Mouse (Mus musculus) liver, postnatal 0 days (tissue): ENCODE measurements around the gene Tpp2. TPM values are rescaled to one million over a fixed set of nuclear protein-coding genes. Genes with fewer than 3 reads are reported as not detected.
"Not testable (repeated sequence)": the region's sequence is repeated elsewhere in the genome, so short reads cannot be mapped to it uniquely, and the experiment has no call there.

ENCODE experiments used
- ATAC-seq: fragments of 200-750 bp; cut with Nextera tagmentation; 2 replicates; pipeline ENCODE4 v1.8.0; 2017; ENCODE audit warnings: mild to moderate bottlenecking, moderate library complexity
- DNase-seq: peaks from one replicate; pipeline ENCODE4 v3.0.0-alpha.2; 2016
- H3K27ac ChIP-seq: fragments of 300-500 bp; sonication (generic); 2 replicates; pipeline ENCODE4 v1.5.1; 2014; ENCODE audit warnings: antibody characterized with exemption, moderate library complexity, mild to moderate bottlenecking, low read depth
- H3K27me3 ChIP-seq: fragments of 300-500 bp; sonication (generic); 2 replicates; pipeline ENCODE4 v1.6.1; 2014; ENCODE audit warnings: low read length, control low read depth, mixed read lengths; ENCODE audit not compliant: insufficient read depth
- H3K36me3 ChIP-seq: fragments of 300-500 bp; sonication (generic); replicated peaks from 2 replicates; pipeline ENCODE4 v1.6.1; 2014; ENCODE audit warnings: mild to moderate bottlenecking, control low read depth, low read length, moderate library complexity, mixed read lengths; ENCODE audit not compliant: insufficient read depth
- H3K4me1 ChIP-seq: fragments of 300-500 bp; sonication (generic); 2 replicates; pipeline ENCODE4 v1.6.1; 2014; ENCODE audit warnings: antibody characterized with exemption, mild to moderate bottlenecking, control low read depth; ENCODE audit not compliant: insufficient read depth
- H3K4me2 ChIP-seq: fragments of 300-500 bp; sonication (generic); 2 replicates; pipeline ENCODE4 v1.6.1; 2014; ENCODE audit warnings: low read depth, mild to moderate bottlenecking, low read length, moderate library complexity, mixed read lengths
- H3K4me3 ChIP-seq: fragments of 300-500 bp; sonication (generic); 2 replicates; pipeline ENCODE4 v1.5.1; 2014; ENCODE audit warnings: low read depth, low read length
- H3K9ac ChIP-seq: fragments of 300-500 bp; sonication (generic); replicated peaks from 2 replicates; pipeline ENCODE4 v1.6.1; 2014; ENCODE audit warnings: mild to moderate bottlenecking, moderate library complexity
- H3K9me3 ChIP-seq: fragments of 300-500 bp; sonication (generic); 2 replicates; pipeline ENCODE4 v1.6.1; 2016; ENCODE audit warnings: mild to moderate bottlenecking, control low read depth, low read length, mixed read lengths
- CTCF ChIP-seq: sonication (generic); IDR thresholded peaks from 2 replicates; pipeline ENCODE4 v1.5.1; 2016; ENCODE audit warnings: antibody characterized with exemption, low read depth
- EP300 ChIP-seq: IDR thresholded peaks from 2 replicates; pipeline ENCODE4 v1.6.1; 2016; ENCODE audit warnings: antibody characterized with exemption, low read depth, mild to moderate bottlenecking
- WGBS: fragments of 180-500 bp; shearing (Covaris S2); extraction: QIAGEN DNeasy Blood & Tissue Kit; methylation state at CpG from one replicate; pipeline ENCODE4 v1.1.7; 2014; ENCODE audit not compliant: insufficient replicate concordance; 5-methylcytosine and 5-hydroxymethylcytosine counted together
- microRNA-seq: library from miRNA; unstranded; fragments of <30 nt; microRNA quantifications from one replicate; pipeline ENCODE4, GENCODE M21; 2016
- polyA plus RNA-seq: library from polyadenylated mRNA; unstranded; fragments of >200 nt; fragmentation: Nextera tagmentation; extraction: Ambion mirVana; gene quantifications from 2 replicates; pipeline ENCODE4 v1.2.1, GENCODE M21; 2015

The Tpp2 gene
- polyA plus RNA-seq, 1 experiment from 2014 or later = 17.8 TPM

GRCm38 (mm10) chr1:44032213-44032612 lies 98.8 kb downstream of the Tpp2 start:
- WGBS = 59% methylated on average over 2 of the region's 2 CpGs
- Histone ChIP-seq H3K9me3 (no peaks in the 10 kb centered on the region), H3K4me2 (no peak overlapping the region), H3K9ac (no peak overlapping the region), H3K36me3 (no peaks in the 10 kb centered on the region), H3K4me1 (no peaks in the 10 kb centered on the region), H3K4me3 (no peak overlapping the region), H3K27ac (no peak overlapping the region), H3K27me3 (no peaks in the 10 kb centered on the region)
- TF ChIP-seq CTCF = no peak
- no peak for TF ChIP-seq EP300
- ATAC-seq (no peak), DNase-seq (no peak)

DNA sequence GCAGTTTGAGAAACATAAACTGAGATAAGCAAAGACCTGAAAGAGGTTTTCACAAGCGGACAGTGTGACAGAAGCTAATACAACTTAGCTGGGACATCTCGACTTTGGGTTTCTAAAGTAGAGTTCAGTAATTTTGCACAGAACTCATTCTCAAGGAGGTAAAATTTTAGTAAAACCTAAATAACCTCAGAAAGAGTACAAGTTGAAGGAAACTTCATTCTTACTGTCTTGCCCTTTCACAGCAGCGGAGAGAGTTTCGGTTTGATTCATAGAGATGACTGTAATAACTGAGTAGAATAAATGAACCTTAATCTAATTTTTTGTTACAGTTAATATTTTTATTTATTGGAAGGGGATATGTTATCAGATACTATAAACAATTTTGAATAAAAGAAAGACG lies 99.5 kb downstream of the Tpp2 start:
- TF ChIP-seq CTCF = no peak
- TF ChIP-seq EP300 = no peak
- Histone ChIP-seq H3K4me2 (no peak overlapping the region), H3K4me3 (no peak overlapping the region), H3K9me3 (no peaks in the 10 kb centered on the region), H3K27me3 (no peaks in the 10 kb centered on the region), H3K4me1 (no peaks in the 10 kb centered on the region), H3K36me3 (no peaks in the 10 kb centered on the region), H3K9ac (no peak overlapping the region), H3K27ac (no peak overlapping the region)
- 81% methylated on average over 5 of the region's 5 CpGs for WGBS
- ATAC-seq (no peak), DNase-seq (no peak)

- Histone ChIP-seq H3K4me1 (peaks cover 4% of the 10 kb centered on the region), H3K36me3 (no peaks in the 10 kb centered on the region), H3K27me3 (no peaks in the 10 kb centered on the region), H3K4me2 (peak overlapping the region; percentile 75), H3K9ac (peak overlapping the region; percentile 42; the same call in 1 of the 2 replicates), H3K27ac (no peak overlapping the region), H3K9me3 (no peaks in the 10 kb centered on the region), H3K4me3 (peak overlapping the region; percentile 51)
- peak; percentile 56 for DNase-seq
- 2% methylated on average over 17 of the region's 17 CpGs for WGBS
- peak; percentile 64 for ATAC-seq
- TF ChIP-seq EP300 (no peak), CTCF (peak; percentile 86)
Measured at GRCm38 (mm10) chr1:44041797-44042554, 108.5 kb downstream of the Tpp2 start.

- ATAC-seq (peak; percentile 5; the same call in 1 of the 2 replicates), DNase-seq (no peak)
- peak overlapping the region; percentile 75 for H3K4me2 ChIP-seq
- no peak overlapping the region for H3K27ac ChIP-seq
- TF ChIP-seq CTCF = no peak
- TF ChIP-seq EP300 = no peak
- H3K27me3 ChIP-seq = no peaks in the 10 kb centered on the region
- H3K36me3 ChIP-seq = no peaks in the 10 kb centered on the region
- H3K4me1 ChIP-seq = peaks cover 4% of the 10 kb centered on the region
- WGBS = 5% methylated on average over 6 of the region's 6 CpGs
- peak overlapping the region; percentile 42; the same call in 1 of the 2 replicates for H3K9ac ChIP-seq
- H3K4me3 ChIP-seq = peak overlapping the region; percentile 51
- H3K9me3 ChIP-seq = no peaks in the 10 kb centered on the region
Measured at GRCm38 (mm10) chr1:44042555-44042915, 109.1 kb downstream of the Tpp2 start.

GRCm38 (mm10) chr1:44045689-44046088 lies 112.2 kb downstream of the Tpp2 start:
- not testable (repeated sequence) for H3K27ac ChIP-seq, H3K27me3 ChIP-seq, H3K4me1 ChIP-seq, H3K9ac ChIP-seq, H3K36me3 ChIP-seq, DNase-seq, H3K4me2 ChIP-seq, H3K9me3 ChIP-seq, H3K4me3 ChIP-seq, ATAC-seq
- 70% methylated on average over 5 of the region's 5 CpGs for WGBS

GRCm38 (mm10) chr1:44046556-44046955 lies 113.1 kb downstream of the Tpp2 start:
- no peak for TF ChIP-seq EP300
- no peak for TF ChIP-seq CTCF
- DNase-seq = no peak
- H3K4me1 ChIP-seq = peaks cover 4% of the 10 kb centered on the region
- H3K4me3 ChIP-seq = no peak overlapping the region
- no peaks in the 10 kb centered on the region for H3K36me3 ChIP-seq
- WGBS = 79% methylated on average over 2 of the region's 2 CpGs
- ATAC-seq = no peak
- no peaks in the 10 kb centered on the region for H3K27me3 ChIP-seq
- no peak overlapping the region for H3K9ac ChIP-seq
- no peaks in the 10 kb centered on the region for H3K9me3 ChIP-seq
- H3K27ac ChIP-seq = no peak overlapping the region
- no peak overlapping the region for H3K4me2 ChIP-seq

Small RNA genes within 50 kb of the gene (microRNA-seq; reads per million reads assigned to microRNA genes)
- not detected for gene Gm24180

Other genes starting within 250 kb of the Tpp2 start
- gene 1500015O10Rik, start 203.0 kb upstream of the Tpp2 start, polyA plus RNA-seq = 0.67 and 0.72 TPM in 2 replicates
- gene Uxs1, start 105.8 kb upstream of the Tpp2 start, polyA plus RNA-seq = 7.3 and 7.4 TPM in 2 replicates
- 0.08 and 0.12 TPM in 2 replicates for gene Mettl21c, start 86.4 kb downstream of the Tpp2 start, polyA plus RNA-seq
- gene Gm8251, start 128.3 kb downstream of the Tpp2 start, polyA plus RNA-seq = 0.02 and 0.04 TPM in 2 replicates
- gene Tex30, start 168.8 kb downstream of the Tpp2 start, polyA plus RNA-seq = 33.9 and 36.9 TPM in 2 replicates
- 9.3 and 9.8 TPM in 2 replicates for gene Kdelc1, start 185.2 kb downstream of the Tpp2 start, polyA plus RNA-seq
- 3.3 and 3.7 TPM in 2 replicates for gene Bivm, start 185.3 kb downstream of the Tpp2 start, polyA plus RNA-seq
- 3.6 and 3.9 TPM in 2 replicates for gene Ercc5, start 214.1 kb downstream of the Tpp2 start, polyA plus RNA-seq